Mouse (Mus musculus) cerebellum, adult 9-10 months (tissue): ENCODE measurements around the gene Babam1.
"Not testable (repeated sequence)": the region's sequence is repeated elsewhere in the genome, so short reads cannot be mapped to it uniquely, and the experiment has no call there.

ENCODE experiments used
- DNase-seq: peaks from one replicate; pipeline ENCODE4 v3.0.0; 2022

Gene Babam1

DNA sequence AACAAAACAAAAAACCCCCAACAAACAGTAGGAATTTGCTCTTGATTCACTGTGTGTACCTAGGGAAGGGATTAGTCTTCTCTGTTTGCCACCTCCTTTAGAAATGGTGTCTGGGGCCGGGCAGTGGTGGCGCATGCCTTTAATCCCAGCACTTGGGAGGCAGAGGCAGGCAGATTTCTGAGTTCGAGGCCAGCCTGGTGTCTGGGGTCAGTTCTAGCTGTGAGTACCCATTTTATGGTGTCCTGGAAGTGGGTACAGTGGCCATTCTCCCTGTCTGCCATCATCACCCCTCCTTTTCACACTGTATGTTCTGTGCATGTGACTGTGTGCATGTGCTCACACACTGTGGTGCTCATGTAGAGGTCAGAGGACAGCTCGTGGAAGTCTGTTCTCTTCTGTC, 11.6 kb downstream of the Babam1 start:
- no peak for DNase-seq

DNA sequence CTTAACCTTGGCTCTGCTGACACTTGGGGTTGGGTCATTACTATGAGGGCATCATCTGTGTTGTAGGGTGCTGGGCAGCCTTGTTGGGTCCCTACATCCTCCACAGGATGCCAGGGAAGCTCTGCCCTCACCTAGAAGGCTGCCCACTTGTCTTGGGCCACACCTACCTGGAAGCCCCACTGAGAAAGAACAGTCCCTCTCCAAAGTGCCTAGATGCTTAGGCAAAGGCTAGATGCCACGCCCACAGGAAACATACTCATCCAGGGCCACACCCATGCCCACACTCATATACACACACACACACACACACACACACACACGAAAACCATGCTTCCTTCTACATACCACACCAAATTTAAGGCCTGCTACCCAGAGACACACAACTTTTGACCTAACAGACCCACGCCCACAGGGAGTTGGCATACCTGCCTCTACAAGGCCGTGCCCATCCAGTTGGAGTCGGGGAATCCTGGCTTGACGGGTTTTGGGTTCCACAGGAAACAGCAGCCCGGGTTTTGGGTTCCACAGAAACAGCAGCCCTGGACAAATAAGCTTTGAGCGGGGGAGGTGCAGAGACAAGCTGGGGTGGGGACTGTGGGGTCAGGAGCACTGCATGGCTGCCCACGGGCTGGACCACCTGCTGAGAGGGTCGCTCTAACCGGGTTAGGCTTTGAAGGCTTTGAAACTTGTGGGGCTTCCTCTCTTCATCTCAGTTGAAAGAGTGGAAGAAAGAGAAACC, 15.0 kb downstream of the Babam1 start:
- no peak for DNase-seq

DNA sequence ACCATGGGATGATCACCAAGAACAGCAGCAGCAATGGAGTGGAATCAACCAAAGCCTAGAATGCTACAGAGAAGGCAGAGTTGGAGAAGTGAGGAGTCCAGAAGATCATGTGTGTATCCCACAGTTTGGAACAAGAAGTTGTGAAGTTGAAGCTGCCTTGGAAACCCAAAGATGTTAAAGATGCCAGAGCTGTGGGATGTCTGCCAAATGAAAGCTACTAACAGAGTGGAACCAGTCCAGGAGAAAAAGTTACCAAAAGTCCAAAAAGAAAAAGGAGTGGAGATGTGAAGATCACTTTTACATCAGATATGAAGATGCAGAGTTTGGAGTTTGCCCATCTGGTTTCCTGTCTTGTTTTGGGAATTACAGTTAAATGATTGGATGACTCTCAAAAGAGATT, 25.5 kb downstream of the Babam1 start:
- no peak for DNase-seq

DNA sequence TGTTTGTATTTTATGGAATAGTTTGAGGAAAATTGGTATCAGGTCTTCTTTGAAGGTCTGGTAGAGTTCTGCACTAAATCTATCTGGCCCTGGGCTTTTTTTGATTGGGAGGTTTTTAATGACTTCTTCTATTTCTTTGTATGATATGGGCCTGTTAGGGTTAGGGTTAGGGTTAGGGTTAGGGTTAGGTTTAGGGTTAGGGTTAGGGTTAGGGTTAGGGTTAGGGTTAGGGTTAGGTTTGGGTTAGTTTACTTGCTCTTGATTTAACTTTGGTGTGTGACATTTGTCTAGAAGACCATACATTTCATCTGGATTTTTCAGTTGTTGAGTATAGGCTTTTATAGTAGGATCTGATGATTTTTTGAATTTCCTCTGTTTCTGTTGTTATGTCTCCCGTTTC, 36.3 kb downstream of the Babam1 start:
- DNase-seq = not testable (repeated sequence)

DNA sequence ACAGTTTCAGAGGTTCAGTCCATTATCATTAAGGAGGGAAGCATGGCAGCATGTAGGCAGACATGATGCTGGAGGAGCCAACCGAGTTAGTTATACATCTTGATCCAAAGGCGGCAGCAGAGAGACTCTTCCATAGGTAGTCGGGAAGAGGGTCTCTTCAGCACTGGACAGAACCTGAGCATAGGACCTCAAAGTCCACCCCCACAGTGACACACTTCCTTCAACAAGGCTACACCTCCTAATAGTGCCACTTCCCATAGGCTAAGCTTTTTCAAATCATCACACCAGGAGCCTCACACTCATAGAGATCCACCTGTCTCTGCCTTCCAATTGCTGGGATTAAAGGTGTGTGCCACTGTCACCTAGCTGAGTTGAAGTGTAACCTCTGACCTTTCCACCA, 40.4 kb downstream of the Babam1 start:
- no peak for DNase-seq

DNA sequence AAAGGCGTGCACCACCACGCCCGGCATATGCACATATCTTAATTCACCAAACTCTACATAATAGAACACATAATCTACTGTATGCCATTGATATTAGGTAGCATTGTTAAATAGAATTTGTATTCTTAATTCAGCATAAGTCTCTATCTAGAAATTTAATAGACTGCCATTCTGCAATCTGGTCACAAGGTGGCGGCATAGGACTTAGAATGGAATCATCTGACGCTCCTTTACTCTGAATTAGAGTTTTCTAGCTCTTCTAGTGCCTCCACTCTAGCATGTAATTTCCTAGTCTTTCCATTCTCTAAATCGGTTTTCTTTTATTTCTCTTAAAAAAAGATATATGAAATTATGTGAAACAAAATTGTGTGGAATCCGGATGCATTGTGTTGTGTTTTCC, 44.7 kb downstream of the Babam1 start:
- peak; percentile 79 for DNase-seq

DNA sequence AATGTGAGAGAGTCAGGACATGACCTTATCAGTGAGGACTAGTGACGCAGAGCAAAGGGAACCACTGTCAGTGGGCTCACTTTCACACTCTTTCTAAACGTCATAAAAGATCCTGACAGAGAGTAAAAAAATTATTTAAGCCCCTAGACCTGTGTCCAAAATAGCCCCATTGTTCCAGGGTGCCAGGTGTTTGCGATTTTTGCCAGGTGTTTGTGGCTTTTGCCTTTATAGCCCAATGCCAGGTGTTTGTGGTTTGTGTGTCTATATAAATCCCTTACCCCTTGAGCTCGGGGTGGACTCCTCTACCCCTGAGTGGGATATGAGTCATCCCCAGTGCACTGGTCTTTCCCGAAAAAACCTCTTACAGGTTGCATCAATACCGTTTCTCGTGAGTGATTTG, 48.4 kb downstream of the Babam1 start:
- no peak for DNase-seq

DNA sequence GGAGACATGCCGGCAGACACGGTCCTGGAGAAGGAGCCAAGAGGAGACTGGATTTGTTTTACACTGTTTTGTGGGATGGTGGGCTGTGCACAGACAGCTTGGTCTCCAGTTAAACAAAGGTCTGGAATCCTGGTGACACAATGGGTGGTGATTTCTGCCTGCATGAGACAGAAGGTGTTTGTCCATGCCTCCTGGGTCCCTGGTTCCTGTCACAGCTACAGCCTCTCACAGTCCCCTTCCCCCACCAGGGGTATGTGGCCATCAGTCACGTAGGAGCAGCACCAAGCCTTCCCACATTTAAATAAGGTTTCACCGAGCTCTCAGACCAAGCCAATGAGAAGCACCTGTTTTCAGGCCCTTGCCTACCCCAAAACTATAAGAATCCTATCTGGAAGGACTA, 54.7 kb downstream of the Babam1 start:
- no peak for DNase-seq

DNA sequence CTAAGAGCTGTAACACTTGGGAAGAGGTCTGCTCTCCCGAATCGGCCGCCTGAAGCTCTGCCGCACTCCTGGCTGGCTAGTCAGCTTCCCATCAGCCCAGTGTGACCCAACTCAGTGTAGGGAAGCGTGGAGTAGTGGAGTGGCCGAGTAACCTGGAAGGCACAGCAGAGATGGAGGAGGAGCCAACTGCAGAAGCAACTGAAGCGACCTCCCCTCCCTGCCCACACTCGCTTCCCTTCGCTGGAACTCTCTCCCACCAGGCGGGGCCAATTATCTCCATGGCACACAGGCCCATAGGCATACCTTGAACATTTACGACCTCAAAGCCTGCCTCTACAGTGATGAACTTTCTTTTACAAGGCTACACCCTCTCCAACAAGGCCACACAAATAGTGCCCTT, 55.1 kb downstream of the Babam1 start:
- DNase-seq = no peak

DNA sequence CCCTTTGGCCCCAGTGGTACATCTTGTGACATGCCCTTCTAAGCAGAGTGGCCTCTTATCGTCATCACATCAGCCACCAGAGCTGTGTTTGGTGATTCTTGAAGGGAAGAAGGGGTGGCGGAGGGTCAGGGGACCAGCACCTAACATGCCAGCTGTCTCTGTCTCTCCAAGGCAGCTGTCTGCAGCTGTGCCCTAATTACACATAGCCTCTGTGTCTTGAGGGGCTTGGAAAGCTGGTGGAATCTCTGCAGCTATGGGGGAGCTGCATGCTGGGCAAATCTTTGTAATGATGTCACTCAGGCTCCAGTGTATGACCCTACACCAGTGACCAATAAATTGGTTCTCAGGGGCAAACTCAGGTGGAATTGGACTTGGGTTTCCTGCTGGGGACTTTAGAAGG, 56.0 kb downstream of the Babam1 start:
- DNase-seq = no peak
